Mouse (Mus musculus) embryonic facial prominence, embryonic 15.5 days (tissue): ENCODE results near the gene Hbb-bh2. TPM values are rescaled to one million over a fixed set of nuclear protein-coding genes. Genes with fewer than 3 reads are reported as not detected.
"Not testable (repeated sequence)": the region's sequence is repeated elsewhere in the genome, so short reads cannot be mapped to it uniquely, and the experiment has no call there.

Experiments
- ATAC-seq: fragments of 200-750 bp; cut with Nextera tagmentation; 2 replicates; pipeline ENCODE4 v1.8.0; 2017; ENCODE audit warnings: low read depth, moderate TSS enrichment; ENCODE audit not compliant: insufficient number of reproducible peaks, low FRiP score, low TSS enrichment
- H3K27ac ChIP-seq: fragments of 300-500 bp; sonication (generic); replicated peaks from 2 replicates; pipeline ENCODE4 v1.5.1; 2015; ENCODE audit warnings: mild to moderate bottlenecking, inconsistent platforms
- H3K27me3 ChIP-seq: fragments of 300-500 bp; sonication (generic); 2 replicates; pipeline ENCODE4 v1.6.1; 2015; ENCODE audit warnings: inconsistent platforms
- H3K36me3 ChIP-seq: fragments of 300-500 bp; sonication (generic); 2 replicates; pipeline ENCODE4 v1.6.1; 2015; ENCODE audit warnings: mild to moderate bottlenecking, inconsistent platforms
- H3K4me1 ChIP-seq: fragments of 300-500 bp; sonication (generic); 2 replicates; pipeline ENCODE4 v1.6.1; 2015; ENCODE audit warnings: inconsistent platforms
- H3K4me2 ChIP-seq: fragments of 300-500 bp; sonication (generic); replicated peaks from 2 replicates; pipeline ENCODE4 v1.6.1; 2015; ENCODE audit warnings: mild to moderate bottlenecking, inconsistent platforms
- H3K4me3 ChIP-seq: fragments of 300-500 bp; sonication (generic); replicated peaks from 2 replicates; pipeline ENCODE4 v1.5.1; 2015; ENCODE audit warnings: mild to moderate bottlenecking, inconsistent platforms
- H3K9ac ChIP-seq: fragments of 300-500 bp; sonication (generic); 2 replicates; pipeline ENCODE4 v1.6.1; 2015; ENCODE audit warnings: inconsistent platforms
- H3K9me3 ChIP-seq: fragments of 300-500 bp; sonication (generic); replicated peaks from 2 replicates; pipeline ENCODE4 v1.6.1; 2016; ENCODE audit warnings: inconsistent platforms
- WGBS: fragments of 180-500 bp; shearing (Covaris S2); methylation state at CpG from one replicate; pipeline ENCODE4 v1.1.7; 2015; 5-methylcytosine and 5-hydroxymethylcytosine counted together
- polyA plus RNA-seq: library from polyadenylated mRNA; unstranded; fragments of >200 nt; fragmentation: Nextera tagmentation; extraction: Ambion mirVana; gene quantifications from 2 replicates; pipeline ENCODE4 v1.2.1, GENCODE M21; 2015

Gene Hbb-bh2
- polyA plus RNA-seq, 1 experiment from 2014 or later = not detected

GRCm38 (mm10) chr7:103811223-103811845 lies 29.0 kb downstream of the Hbb-bh2 start:
- no peak overlapping the region for H3K4me2 ChIP-seq
- no peaks in the 10 kb centered on the region for H3K27me3 ChIP-seq
- no peak for ATAC-seq
- H3K36me3 ChIP-seq = no peaks in the 10 kb centered on the region
- no peaks in the 10 kb centered on the region for H3K4me1 ChIP-seq
- H3K9me3 ChIP-seq = no peaks in the 10 kb centered on the region
- no peak overlapping the region for H3K9ac ChIP-seq
- 82% methylated on average over 1 of the region's 1 CpGs for WGBS
- H3K4me3 ChIP-seq = no peak overlapping the region
- no peak overlapping the region for H3K27ac ChIP-seq

GRCm38 (mm10) chr7:103810746-103811145 lies 29.6 kb downstream of the Hbb-bh2 start:
- no peak for ATAC-seq
- H3K9me3 ChIP-seq = no peaks in the 10 kb centered on the region
- H3K9ac ChIP-seq = no peak overlapping the region
- no peaks in the 10 kb centered on the region for H3K4me1 ChIP-seq
- 75% methylated on average over 3 of the region's 3 CpGs for WGBS
- no peak overlapping the region for H3K4me3 ChIP-seq
- H3K27ac ChIP-seq = no peak overlapping the region
- H3K27me3 ChIP-seq = no peaks in the 10 kb centered on the region
- no peaks in the 10 kb centered on the region for H3K36me3 ChIP-seq
- no peak overlapping the region for H3K4me2 ChIP-seq

DNA sequence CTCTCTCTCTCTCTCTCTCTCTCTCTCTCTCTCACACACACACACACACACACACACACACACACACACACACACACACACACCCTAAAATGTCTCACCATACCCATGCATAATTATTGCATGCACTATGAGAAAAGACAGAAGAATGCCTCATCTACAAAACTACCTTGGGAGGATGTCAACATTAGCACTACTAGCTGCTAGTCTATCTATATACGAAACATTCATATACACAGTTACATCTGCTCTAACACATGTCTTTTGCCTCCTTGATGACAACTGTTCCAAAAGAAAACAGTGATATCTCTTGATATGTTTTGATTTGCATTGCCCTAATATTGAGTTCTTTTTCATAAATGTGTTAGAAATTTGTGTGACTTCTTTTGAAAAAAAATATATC lies 30.0 kb downstream of the Hbb-bh2 start:
- Histone ChIP-seq H3K36me3 (no peaks in the 10 kb centered on the region), H3K4me2 (no peak overlapping the region), H3K27me3 (no peaks in the 10 kb centered on the region), H3K9ac (no peak overlapping the region), H3K9me3 (no peaks in the 10 kb centered on the region), H3K4me1 (no peaks in the 10 kb centered on the region), H3K27ac (no peak overlapping the region), H3K4me3 (no peak overlapping the region)
- WGBS = 79% methylated on average over 1 of the region's 1 CpGs
- ATAC-seq = no peak

GRCm38 (mm10) chr7:103809801-103810155 lies 30.5 kb downstream of the Hbb-bh2 start:
- H3K36me3 ChIP-seq = no peaks in the 10 kb centered on the region
- 50% methylated on average over 1 of the region's 1 CpGs for WGBS
- no peak overlapping the region for H3K9ac ChIP-seq
- no peak overlapping the region for H3K27ac ChIP-seq
- H3K4me1 ChIP-seq = no peaks in the 10 kb centered on the region
- H3K9me3 ChIP-seq = no peaks in the 10 kb centered on the region
- H3K4me2 ChIP-seq = no peak overlapping the region
- H3K4me3 ChIP-seq = no peak overlapping the region
- no peaks in the 10 kb centered on the region for H3K27me3 ChIP-seq
- ATAC-seq = no peak

- H3K36me3 ChIP-seq = no peaks in the 10 kb centered on the region
- no peak overlapping the region for H3K4me3 ChIP-seq
- no peaks in the 10 kb centered on the region for H3K27me3 ChIP-seq
- H3K9ac ChIP-seq = no peak overlapping the region
- no peak overlapping the region for H3K4me2 ChIP-seq
- H3K9me3 ChIP-seq = no peaks in the 10 kb centered on the region
- no peak for ATAC-seq
- H3K4me1 ChIP-seq = no peaks in the 10 kb centered on the region
- 73% methylated on average over 5 of the region's 5 CpGs for WGBS
- H3K27ac ChIP-seq = no peak overlapping the region
Observed at GRCm38 (mm10) chr7:103808971-103809800, 31.1 kb downstream of the Hbb-bh2 start.

GRCm38 (mm10) chr7:103808120-103808519 lies 32.2 kb downstream of the Hbb-bh2 start:
- not testable (repeated sequence) for ATAC-seq, H3K4me2 ChIP-seq
- WGBS = 75% methylated on average over 2 of the region's 2 CpGs

GRCm38 (mm10) chr7:103806856-103807255 lies 33.5 kb downstream of the Hbb-bh2 start:
- H3K4me1 ChIP-seq = no peaks in the 10 kb centered on the region
- H3K27me3 ChIP-seq = no peaks in the 10 kb centered on the region
- H3K9me3 ChIP-seq = no peaks in the 10 kb centered on the region
- WGBS = 52% methylated on average over 1 of the region's 1 CpGs
- H3K4me2 ChIP-seq = no peak overlapping the region
- ATAC-seq = no peak
- no peak overlapping the region for H3K4me3 ChIP-seq
- H3K27ac ChIP-seq = no peak overlapping the region
- no peaks in the 10 kb centered on the region for H3K36me3 ChIP-seq
- H3K9ac ChIP-seq = no peak overlapping the region

More at GRCm38 (mm10) chr7:103808120-103808519, 32.2 kb downstream of the Hbb-bh2 start:
- not testable (repeated sequence) for H3K4me1 ChIP-seq, H3K27ac ChIP-seq, H3K27me3 ChIP-seq, H3K4me3 ChIP-seq, H3K9me3 ChIP-seq, H3K9ac ChIP-seq, H3K36me3 ChIP-seq

- Histone ChIP-seq H3K27me3 (no peaks in the 10 kb centered on the region), H3K9me3 (no peaks in the 10 kb centered on the region), H3K4me2 (no peak overlapping the region), H3K9ac (no peak overlapping the region), H3K36me3 (no peaks in the 10 kb centered on the region), H3K27ac (no peak overlapping the region), H3K4me1 (no peaks in the 10 kb centered on the region), H3K4me3 (no peak overlapping the region)
- 21% methylated on average over 4 of the region's 4 CpGs for WGBS
- ATAC-seq = no peak
Observed at GRCm38 (mm10) chr7:103792669-103793388, 47.5 kb downstream of the Hbb-bh2 start.

DNA sequence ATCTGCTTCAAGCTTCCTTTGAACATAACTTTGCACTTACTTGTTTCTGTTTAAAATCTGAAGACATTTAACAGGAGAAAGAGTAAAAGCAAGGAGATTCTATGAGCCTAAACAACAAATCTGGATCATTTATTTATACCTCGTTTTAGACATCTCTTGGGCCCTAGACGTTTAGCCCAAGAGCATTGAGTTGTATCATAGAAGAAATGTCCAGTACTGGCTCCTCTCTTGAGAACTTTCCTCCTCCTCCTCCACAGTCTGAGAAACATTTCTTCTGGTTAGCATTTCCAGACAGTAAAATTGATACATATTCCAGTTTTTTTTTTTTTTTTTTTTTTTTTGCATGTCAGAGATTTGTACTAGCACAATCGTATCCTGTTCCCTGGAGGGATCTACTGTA lies 48.6 kb downstream of the Hbb-bh2 start, which contains the start of gene Olfr67:
Olfr67 (minus strand) TSS at position 101 of the 400 bp plus-strand sequence.
- no peak within 1 kb of the TSS for H3K4me3 ChIP-seq
- ATAC-seq = no peak
- H3K9me3 ChIP-seq = no peaks in the 10 kb centered on the region
- no peaks in the 10 kb centered on the region for H3K4me1 ChIP-seq
- H3K9ac ChIP-seq = no peak within 1 kb of the TSS
- no peak within 1 kb of the TSS for H3K27ac ChIP-seq
- WGBS = 67% methylated on average over 3 of the region's 3 CpGs
- H3K36me3 ChIP-seq = no peaks in the 10 kb centered on the region
- H3K4me2 ChIP-seq = no peak within 1 kb of the TSS
- H3K27me3 ChIP-seq = no peaks in the 10 kb centered on the region
